Mouse (Mus musculus) liver, adult 2 months (tissue): ENCODE measurements around the gene Ece1.

Experiments used
- CTCF ChIP-seq: fragments of 200-500 bp; IDR thresholded peaks from 2 replicates; pipeline ENCODE4 v1.5.1; 2011; ENCODE audit warnings: low read depth, low read length, control low read depth
- POLR2A ChIP-seq: fragments of 200-500 bp; IDR thresholded peaks from 2 replicates; pipeline ENCODE4 v1.6.1; 2011; ENCODE audit warnings: low read length, control low read depth; ENCODE audit not compliant: insufficient read depth; ENCODE audit errors: extremely low read depth

DNA sequence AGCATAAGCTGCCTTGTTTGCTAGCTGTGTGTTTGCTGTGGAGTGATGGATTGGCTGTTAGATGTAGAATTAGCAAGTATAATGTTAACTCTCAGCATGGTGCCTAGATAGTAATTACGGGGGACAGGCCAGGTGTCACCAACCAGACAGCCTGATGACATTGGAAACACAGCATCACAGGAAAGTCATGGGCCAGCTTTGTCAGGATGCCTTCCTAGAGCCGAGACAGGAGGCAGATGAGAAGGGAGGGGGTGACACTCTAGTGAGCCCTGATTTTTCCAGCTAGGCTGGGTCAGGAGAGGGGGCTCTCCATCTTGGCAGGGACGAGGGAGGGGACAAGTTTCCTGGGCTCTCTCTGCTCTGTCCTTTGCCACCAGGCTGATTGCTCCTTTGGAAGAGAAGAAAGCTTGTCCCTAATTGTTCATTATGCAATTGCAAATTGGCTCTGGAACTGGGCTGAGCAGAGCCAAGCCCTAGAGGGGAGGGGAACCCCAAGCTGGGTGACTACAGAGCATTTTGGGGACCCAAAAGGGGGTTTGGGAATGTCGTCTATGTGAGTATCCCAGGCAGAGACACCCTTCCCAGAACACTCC, 29.6 kb downstream of the Ece1 start:
- TF ChIP-seq CTCF: no peak
- no peak for TF ChIP-seq POLR2A
